Comparison of ENCODE assay signal across 41 mouse cellular contexts in genomic region chr11:109872056-109872455, GRCm38 (mm10). TPM values are rescaled to one million over a fixed set of nuclear protein-coding genes. Genes with fewer than 3 reads are reported as not detected.
"Had no signal": no experiment of that assay in that cellular context is flagged by ENCODE, and none has a peak within 500 bp of the region (broad histone marks: within the 10 kb centered on the region; RNA-seq: fewer than 3 reads in every experiment).

No protein-coding gene starts in this region.

- H3K4me3 ChIP-seq: heart, adult 2 months; heart, embryonic 13.5 days; heart, embryonic 15.5 days; hindbrain, embryonic 10.5 days; hindbrain, embryonic 12.5 days; kidney, embryonic 15.5 days; limb, embryonic 13.5 days; limb, embryonic 15.5 days; liver, embryonic 13.5 days; liver, embryonic 15.5 days had no signal

- H3K27me3 ChIP-seq: heart, embryonic 15.5 days; hindbrain, embryonic 12.5 days; kidney, embryonic 15.5 days; limb, embryonic 13.5 days; limb, embryonic 15.5 days; liver, embryonic 13.5 days; liver, embryonic 15.5 days had no signal

- H3K27ac ChIP-seq: heart, adult 2 months; heart, embryonic 13.5 days; heart, embryonic 15.5 days; hindbrain, embryonic 10.5 days; hindbrain, embryonic 12.5 days; hindbrain, embryonic 14.5 days; kidney, embryonic 15.5 days; kidney, postnatal 0 days; limb, embryonic 13.5 days; limb, embryonic 15.5 days; liver, embryonic 13.5 days; liver, embryonic 15.5 days had no signal

- H3K9me3 ChIP-seq: heart, embryonic 13.5 days; heart, embryonic 15.5 days; hindbrain, embryonic 10.5 days; hindbrain, embryonic 12.5 days; kidney, embryonic 15.5 days; limb, embryonic 13.5 days; limb, embryonic 15.5 days; liver, embryonic 13.5 days; liver, embryonic 15.5 days had no signal

- H3K4me2 ChIP-seq: heart, embryonic 11.5 days; heart, embryonic 13.5 days; heart, embryonic 15.5 days; hindbrain, embryonic 12.5 days; hindbrain, embryonic 14.5 days; kidney, embryonic 15.5 days; limb, embryonic 13.5 days; limb, embryonic 15.5 days; liver, embryonic 13.5 days; liver, embryonic 15.5 days had no signal

- DNase-seq: gastrocnemius, postnatal 14 days; heart, postnatal 14 days; heart, postnatal 36 days; kidney, adult 11 months; kidney, adult 2 months; kidney, adult 9 months; kidney, postnatal 14 days; kidney, postnatal 36 days; layer of hippocampus, adult 9-11 months; layer of hippocampus, postnatal 36 days; left cerebral cortex, postnatal 4 days; liver, embryonic 13.5 days had no signal

- H3K36me3 ChIP-seq: heart, embryonic 13.5 days; heart, embryonic 15.5 days; hindbrain, embryonic 10.5 days; hindbrain, embryonic 12.5 days; kidney, embryonic 15.5 days; limb, embryonic 13.5 days; limb, embryonic 15.5 days; liver, embryonic 13.5 days; liver, embryonic 15.5 days had no signal

- H3K9ac ChIP-seq: heart, embryonic 13.5 days; heart, embryonic 15.5 days; hindbrain, embryonic 12.5 days; hindbrain, embryonic 14.5 days; kidney, embryonic 15.5 days; limb, embryonic 13.5 days; limb, embryonic 15.5 days; liver, embryonic 13.5 days; liver, embryonic 15.5 days had no signal

- H3K4me1 ChIP-seq: heart, embryonic 13.5 days; heart, embryonic 15.5 days; hindbrain, embryonic 10.5 days; hindbrain, embryonic 12.5 days; limb, embryonic 13.5 days had no signal

RNA-seq across cellular contexts. Expression of gene 1700012B07Rik, which starts 44.2 kb away (rescaled TPM):
- total RNA-seq: gastrocnemius, adult 8-10 months; gastrocnemius, postnatal 14 days; gastrocnemius, postnatal 4 days; granulocyte monocyte progenitor cell, adult 5-6 weeks; heart, adult 2 months; heart, postnatal 14 days; heart, postnatal 36 days; layer of hippocampus, adult 18-20 months; layer of hippocampus, adult 8-10 months; layer of hippocampus, postnatal 14 days; layer of hippocampus, postnatal 36 days; left cerebral cortex, adult 18-20 months; left cerebral cortex, adult 8-10 months; left cerebral cortex, postnatal 10 days; left cerebral cortex, postnatal 25 days; left cerebral cortex, postnatal 4 days; liver, adult 2 months had no signal
- polyA plus RNA-seq: frontal cortex, adult 2 months; heart, adult 2 months; heart, embryonic 11.5 days; heart, embryonic 13.5 days; heart, embryonic 15.5 days; heart, postnatal 0 days; hindbrain, embryonic 10.5 days; hindbrain, embryonic 12.5 days; hindbrain, embryonic 14.5 days; hindbrain, embryonic 16.5 days; intestine, embryonic 14.5 days; intestine, embryonic 16.5 days; kidney, adult 2 months; kidney, embryonic 15.5 days; kidney, postnatal 0 days; limb, embryonic 11.5 days; limb, embryonic 13.5 days; limb, embryonic 15.5 days; liver, adult 2 months; liver, embryonic 13.5 days; liver, embryonic 15.5 days had no signal
